Mouse (Mus musculus): Measurements from ENCODE around the gene Nsg2.

- TF ChIP-seq POLR2A (IDR thresholded peaks at IDR 0.05; ENCODE audit: borderline replicate concordance, extremely low read depth, insufficient read depth, insufficient read length, poor library complexity, severe bottlenecking), result peak; percentile 23; the same call in 1 of the 2 replicates
- no peak for TF ChIP-seq CTCF (IDR thresholded peaks at IDR 0.05; ENCODE audit: borderline replicate concordance, extremely low read depth, insufficient read depth, insufficient read length)
Observed at GRCm38 (mm10) chr11:32002670-32003072, 2.4 kb downstream of the Nsg2 start.
